Mouse (Mus musculus) cortical plate, adult 2 months (tissue): ENCODE data around the gene Psma5.

ENCODE experiments used
- CTCF ChIP-seq: fragments of 200-500 bp; IDR thresholded peaks from 2 replicates; pipeline ENCODE4 v1.5.1; 2011; ENCODE audit warnings: mild to moderate bottlenecking, control low read depth, low read length; ENCODE audit not compliant: insufficient read depth; ENCODE audit errors: extremely low read depth
- POLR2A ChIP-seq: fragments of 200-500 bp; IDR thresholded peaks from 2 replicates; pipeline ENCODE4 v1.6.1; 2011; ENCODE audit warnings: mild to moderate bottlenecking, low read length, control low read depth; ENCODE audit not compliant: insufficient read depth; ENCODE audit errors: extremely low read depth

- TF ChIP-seq CTCF (no peak), POLR2A (no peak)
Observed at GRCm38 (mm10) chr3:108209536-108209935, 47.2 kb upstream of the Psma5 start.
